Mouse (Mus musculus): Measurements from ENCODE around the gene Tmem107.

The Tmem107 gene

DNA sequence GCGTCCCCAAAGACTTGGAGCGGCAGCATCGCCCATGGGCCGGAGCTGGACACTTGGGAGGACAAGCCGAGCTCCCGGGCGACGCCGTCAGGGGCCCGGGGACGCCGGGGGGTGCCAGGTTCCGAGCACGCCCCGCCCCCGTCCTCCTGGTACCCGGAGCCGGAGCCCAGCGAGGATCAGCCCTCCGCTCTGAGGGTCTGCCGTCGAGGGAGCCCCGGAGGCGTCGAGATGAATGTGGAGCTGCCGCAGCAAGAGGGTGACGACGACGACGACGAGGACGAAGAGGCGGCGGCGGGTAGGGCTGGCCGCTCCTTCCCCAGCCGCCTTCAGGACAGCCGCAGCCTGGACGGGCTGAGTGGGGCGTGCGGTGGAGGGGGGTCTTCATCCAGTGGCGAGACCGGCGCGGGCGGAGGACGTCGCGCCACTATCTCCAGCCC lies 10.6 kb upstream of the Tmem107 start:
- peak; percentile 78 for DNase-seq

- DNase-seq = peak; percentile 66
Observed at GRCm38 (mm10) chr11:69060448-69061254, 10.0 kb upstream of the Tmem107 start.

DNA sequence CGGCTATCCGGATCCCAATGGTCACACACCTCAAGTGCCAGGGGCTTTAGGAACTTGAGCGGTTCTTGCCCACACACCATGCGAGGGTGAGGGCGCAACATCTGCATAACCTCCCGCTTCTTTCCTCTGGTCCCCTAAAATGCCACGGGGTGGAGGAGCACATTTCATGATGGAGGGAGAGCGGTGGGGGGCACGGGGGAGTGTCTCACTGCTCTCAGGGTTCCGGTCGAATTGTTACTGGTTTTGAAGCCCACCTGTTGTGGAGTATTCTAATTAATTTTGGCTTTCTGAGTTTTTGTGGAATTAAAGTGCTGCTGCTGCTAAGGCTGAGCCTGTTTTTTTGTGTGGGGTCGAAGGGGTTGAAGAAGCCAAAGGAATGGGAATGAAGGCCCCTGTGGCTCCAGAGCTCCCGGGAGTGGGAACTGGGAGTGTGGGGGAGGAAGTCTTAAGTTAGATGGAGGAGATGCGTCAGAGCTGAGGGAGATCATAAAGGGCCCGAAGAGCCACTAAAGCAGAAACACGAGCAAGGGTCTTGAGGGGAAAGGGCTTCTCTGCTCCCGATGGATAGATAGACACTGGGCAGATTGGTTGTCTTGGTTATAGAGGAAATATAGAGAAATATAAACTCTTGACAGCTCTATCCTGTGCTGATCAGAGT lies 9.2 kb upstream of the Tmem107 start:
- DNase-seq = no peak

DNA sequence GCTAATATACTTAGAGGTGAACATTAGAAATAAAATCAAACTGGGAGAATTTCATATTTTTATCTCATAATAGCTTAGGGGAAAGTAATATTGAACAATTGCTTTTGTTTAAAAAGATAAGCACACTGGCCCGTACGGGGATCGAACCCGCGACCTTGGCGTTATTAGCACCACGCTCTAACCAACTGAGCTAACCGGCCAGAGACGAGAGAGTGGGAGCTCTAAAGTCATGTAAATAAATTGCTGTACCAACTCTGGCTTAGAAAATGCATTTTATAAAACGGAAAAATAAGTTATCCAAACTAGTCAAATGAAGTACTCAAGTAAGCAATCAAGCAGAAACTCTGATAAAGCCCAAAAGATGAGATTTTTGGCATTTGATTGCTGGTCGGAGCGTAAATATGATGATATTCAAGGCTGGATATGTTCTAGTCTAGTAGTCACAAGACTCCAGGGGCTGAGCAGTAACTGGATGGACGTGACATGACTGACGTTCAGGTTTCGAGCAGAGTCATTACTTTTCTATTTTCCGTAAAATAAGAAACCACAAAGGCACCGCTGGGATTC lies 8.3 kb upstream of the Tmem107 start:
- DNase-seq = peak; percentile 85

- DNase-seq = peak; percentile 96
Observed at GRCm38 (mm10) chr11:69062761-69063224, 7.8 kb upstream of the Tmem107 start.

DNA sequence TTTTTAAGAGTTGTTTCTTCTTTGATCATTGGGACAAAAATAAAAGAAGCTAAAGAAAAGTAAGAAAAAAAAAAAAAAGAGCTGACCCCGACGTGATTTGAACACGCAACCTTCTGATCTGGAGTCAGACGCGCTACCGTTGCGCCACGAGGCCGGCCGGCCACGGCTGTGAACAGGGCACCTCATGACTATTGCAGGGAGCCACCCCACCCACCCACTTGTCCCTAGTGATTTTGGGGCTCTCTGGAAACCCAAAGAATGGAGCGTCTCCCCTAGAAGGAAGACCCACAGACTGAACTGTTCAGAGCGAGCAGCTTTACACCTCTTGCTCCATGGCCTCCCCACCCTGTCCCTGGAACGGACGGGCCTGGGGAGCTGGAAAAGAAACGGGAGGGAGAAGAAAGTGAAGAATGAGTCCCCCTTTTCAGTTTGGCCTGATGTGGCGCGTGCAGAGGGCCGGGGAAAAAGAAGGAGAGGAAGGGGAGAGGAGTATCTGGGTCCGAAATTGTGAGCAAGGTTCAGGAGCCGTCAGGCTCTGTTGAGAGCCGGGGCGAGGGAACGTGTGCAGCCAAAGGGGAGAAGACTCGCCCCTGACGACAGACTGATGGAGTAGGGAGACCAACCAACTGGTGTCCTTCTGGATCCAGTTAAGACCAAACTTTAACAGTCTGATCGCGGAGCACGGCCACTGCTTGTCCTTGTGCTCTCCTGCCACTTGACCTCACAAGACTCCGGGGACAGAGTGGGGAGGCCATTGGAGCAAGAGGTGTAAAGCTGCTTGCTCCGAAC lies 7.0 kb upstream of the Tmem107 start:
- DNase-seq = peak; percentile 92

- no peak for DNase-seq
Observed at GRCm38 (mm10) chr11:69064259-69065133, 6.1 kb upstream of the Tmem107 start.

GRCm38 (mm10) chr11:69065394-69065925 lies 5.1 kb upstream of the Tmem107 start:
- no peak for DNase-seq

GRCm38 (mm10) chr11:69066163-69066861 lies 4.3 kb upstream of the Tmem107 start:
- peak; percentile 38 for DNase-seq

DNA sequence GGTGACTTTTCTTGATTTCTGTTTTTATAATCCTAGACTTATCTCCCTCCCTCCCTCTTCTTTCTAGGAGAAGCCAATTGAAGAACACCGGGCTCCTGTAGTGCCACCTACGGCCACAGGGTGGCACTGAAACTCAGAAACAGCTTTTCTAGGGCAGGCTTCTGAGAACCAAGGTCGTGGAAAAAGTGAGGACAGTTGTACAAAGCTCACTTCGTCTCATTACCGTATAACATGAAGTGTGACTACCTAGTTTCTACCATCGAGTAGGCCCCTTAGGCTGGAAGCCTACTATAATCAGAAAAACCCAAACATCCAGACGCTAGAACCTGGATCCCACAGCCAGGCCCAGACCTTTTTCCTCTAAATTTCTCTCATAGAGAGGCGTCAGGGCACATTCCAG lies 3.6 kb upstream of the Tmem107 start:
- peak; percentile 93 for DNase-seq

GRCm38 (mm10) chr11:69067601-69068000 lies 3.0 kb upstream of the Tmem107 start:
- no peak for DNase-seq

- peak; percentile 59 for DNase-seq
Observed at GRCm38 (mm10) chr11:69070093-69070492, 513 bp upstream of the Tmem107 start.

GRCm38 (mm10) chr11:69071262-69071661 lies 656 bp downstream of the Tmem107 start:
- DNase-seq = no peak

- DNase-seq = no peak
Observed at GRCm38 (mm10) chr11:69072234-69072633, 1.6 kb downstream of the Tmem107 start.

DNA sequence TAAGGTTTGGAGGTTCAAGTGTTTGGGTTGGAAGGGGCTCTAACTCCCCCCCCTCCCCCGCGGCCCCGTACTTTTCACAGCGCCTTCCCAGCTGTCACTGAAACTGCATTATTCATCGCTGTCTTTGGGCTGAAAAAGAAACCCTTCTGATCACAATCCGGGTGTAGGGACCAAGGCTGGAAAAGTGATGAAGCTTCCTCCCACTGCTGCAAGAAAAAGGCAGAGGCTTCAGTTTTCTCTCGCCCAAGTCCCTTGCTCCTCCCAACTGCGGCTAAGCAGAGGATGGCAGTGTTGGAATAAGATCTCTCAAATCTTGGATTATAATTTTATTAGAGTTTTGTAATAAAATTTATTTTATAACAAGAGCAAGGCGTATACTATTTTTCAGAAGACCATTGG lies 2.1 kb downstream of the Tmem107 start:
- DNase-seq = no peak

GRCm38 (mm10) chr11:69073065-69073888 lies 2.7 kb downstream of the Tmem107 start:
- DNase-seq = peak; percentile 89

DNA sequence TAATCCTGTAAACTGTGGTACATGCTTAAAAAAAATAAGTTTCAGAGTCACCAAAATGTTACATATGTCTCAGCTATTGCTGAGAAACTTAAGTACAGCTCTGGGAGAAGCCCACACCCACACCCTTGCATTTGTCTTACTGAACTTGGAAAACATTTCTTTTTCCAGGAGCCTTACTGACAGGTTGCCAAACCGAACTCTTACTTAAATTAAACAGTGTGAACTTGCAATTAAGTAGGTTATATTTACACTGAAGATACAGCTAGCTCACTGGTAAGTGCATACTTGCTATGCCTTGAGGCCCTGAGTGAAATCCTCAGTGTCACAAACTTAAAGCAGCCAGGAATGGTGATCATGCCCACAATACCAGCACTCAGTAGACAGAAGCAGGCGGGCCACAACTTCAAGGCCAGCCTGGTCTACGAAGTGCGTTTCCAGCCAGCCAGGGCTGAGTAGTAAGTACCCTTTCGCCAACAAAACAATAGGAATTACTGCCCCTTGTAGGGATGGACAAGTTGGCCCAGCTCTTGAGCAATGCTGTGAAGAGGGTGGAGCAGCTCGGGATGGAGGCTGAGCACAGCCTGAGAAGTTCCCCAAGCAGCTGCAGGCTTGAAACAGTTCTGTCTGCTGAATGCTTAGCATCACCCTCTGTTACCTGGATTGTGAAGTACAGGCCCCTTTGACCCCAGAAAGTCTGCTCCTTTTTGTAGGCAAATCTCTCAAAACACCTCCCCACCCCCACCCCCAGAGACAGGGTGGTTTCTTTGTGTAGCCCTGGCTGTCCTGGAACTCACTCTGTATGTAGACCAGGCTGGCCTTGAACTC lies 3.6 kb downstream of the Tmem107 start:
- no peak for DNase-seq

GRCm38 (mm10) chr11:69074776-69075069 lies 4.1 kb downstream of the Tmem107 start:
- DNase-seq = no peak

GRCm38 (mm10) chr11:69075764-69076479 lies 5.3 kb downstream of the Tmem107 start:
- no peak for DNase-seq

All from kidney, postnatal 10 days (tissue).